Mouse (Mus musculus) spleen, postnatal 10 days (tissue): ENCODE results near the gene Rimbp3.
"Not testable (repeated sequence)": the region's sequence is repeated elsewhere in the genome, so short reads cannot be mapped to it uniquely, and the experiment has no call there.

ENCODE experiments used
- DNase-seq, 2 experiments: peaks; one replicate each; pipeline ENCODE4 v3.0.0; 2021 to 2022; ENCODE audit warnings: low spot score in 2 of 2

Rimbp3 gene

DNA sequence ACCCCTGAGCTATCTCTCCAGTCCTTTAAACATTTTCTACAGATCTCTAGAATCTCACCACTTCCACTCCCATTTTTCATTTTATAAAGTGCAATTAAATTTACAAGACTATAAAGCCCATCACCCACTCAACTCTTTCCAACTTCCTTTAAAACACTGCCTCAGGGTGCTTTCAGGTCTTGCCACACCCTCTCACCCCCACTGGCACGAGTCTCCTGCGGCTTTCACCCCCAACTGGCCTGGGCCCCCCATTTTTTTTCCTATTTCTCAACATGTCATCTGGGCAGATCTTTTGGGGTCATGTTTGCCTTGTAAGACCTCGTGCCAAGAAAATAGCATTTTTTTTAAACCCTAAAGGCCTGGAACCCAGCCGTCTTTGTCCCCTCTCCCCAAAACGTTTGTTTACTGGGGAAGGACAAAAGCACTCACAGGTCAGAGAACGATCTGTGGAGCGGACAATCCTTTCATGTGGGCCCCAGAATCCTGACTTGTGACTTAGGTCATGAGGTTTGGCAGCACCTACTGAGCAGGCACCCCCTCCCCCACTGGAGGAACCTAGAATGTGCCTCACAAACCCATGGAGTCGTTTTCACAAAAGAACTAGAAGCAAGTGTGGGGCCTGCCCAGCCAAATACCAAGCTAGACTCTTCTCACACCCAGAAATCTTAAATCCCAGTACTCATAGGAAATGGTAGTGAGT, 8.7 kb downstream of the Rimbp3 start:
- no peak for DNase-seq

- DNase-seq: no peak
Measured at GRCm38 (mm10) chr16:17220127-17220733, 11.8 kb downstream of the Rimbp3 start.

GRCm38 (mm10) chr16:17222197-17222596, 13.8 kb downstream of the Rimbp3 start:
- DNase-seq: peak; percentile 94 to 99

DNA sequence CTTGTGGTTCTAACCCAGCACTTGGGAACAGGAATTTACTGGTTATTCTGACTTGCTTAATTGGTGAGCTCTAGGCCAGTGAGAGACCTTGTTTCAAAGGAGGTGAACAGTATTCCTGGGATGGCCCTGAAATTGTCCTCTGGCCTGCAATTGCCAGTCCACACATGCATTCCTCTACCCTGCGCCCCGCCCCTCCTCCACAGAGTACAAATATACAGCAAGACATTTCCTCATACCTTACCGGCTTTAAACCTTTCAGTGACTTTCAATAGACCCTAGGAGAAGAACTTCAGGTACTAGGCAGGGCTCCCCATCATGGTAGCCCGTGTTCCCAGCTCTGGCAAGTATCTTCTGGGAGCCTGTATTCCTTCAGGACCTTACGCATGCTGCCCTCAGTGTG, 17.2 kb downstream of the Rimbp3 start:
- DNase-seq: no peak

DNA sequence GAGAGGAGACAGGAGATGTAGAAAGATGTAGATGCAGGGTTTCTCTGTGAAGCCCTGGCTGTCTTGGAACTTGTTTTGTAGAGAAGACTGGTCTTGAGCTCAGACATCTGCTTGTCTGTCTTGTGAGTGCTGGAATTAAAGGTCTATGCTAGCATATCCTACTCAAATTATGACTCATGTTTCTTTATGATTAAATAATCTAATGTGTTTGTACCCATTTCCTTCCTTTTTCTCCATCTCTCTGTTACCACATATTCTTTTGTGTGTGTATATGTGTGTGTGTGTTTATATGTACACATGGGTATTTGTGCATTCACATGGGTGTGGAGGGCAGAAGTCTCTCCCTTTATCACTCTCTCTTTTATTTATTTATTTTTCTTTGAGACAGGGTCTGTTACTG, 18.1 kb downstream of the Rimbp3 start:
- no peak for DNase-seq

DNA sequence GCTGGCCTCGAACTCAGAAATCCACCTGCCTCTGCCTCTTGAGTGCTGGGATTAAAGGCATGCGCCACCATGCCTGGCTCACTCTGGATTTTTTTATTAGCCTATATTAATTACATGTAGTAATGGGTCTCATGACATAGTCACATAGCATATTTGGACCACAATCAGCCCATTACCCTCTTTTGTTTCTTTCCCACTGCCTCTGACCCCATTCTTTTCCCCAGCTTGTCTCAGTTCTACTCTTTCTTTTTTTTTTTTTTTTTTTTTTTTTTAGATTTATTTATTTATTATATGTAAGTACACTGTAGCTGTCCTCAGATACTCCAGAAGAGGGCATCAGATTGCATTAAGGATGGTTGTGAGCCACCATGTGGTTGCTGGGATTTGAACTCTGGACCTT, 23.1 kb downstream of the Rimbp3 start:
- not testable (repeated sequence) for DNase-seq

- DNase-seq: peak; percentile 58 to 87
Measured at GRCm38 (mm10) chr16:17232794-17233701, 24.6 kb downstream of the Rimbp3 start, which contains the start of gene Hic2. Gene Hic2 (plus strand): TSS chr16:17233572.

- DNase-seq: peak; percentile 28 to 45
Measured at GRCm38 (mm10) chr16:17233702-17234498, 25.5 kb downstream of the Rimbp3 start.

DNA sequence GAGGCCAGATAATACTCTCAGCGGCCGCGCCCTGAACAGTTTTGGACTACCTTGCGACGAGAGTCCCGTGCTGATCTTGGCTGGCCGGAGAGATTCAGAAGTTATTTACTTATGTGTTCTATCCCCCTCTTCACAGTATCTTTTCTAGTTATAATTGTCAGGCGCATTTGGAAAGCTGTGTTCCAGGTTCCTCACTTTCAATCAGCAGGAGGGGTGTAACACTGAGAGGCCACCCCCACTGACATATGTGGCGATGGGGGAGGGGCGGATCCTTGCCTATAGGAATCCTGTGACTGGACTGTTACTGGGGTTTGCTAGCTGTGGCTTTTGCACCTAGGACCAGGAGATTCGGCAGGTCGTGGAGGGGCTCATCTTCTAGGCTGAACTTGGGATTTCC, 26.1 kb downstream of the Rimbp3 start:
- no peak for DNase-seq

GRCm38 (mm10) chr16:17234916-17235665, 26.7 kb downstream of the Rimbp3 start:
- no peak for DNase-seq

DNA sequence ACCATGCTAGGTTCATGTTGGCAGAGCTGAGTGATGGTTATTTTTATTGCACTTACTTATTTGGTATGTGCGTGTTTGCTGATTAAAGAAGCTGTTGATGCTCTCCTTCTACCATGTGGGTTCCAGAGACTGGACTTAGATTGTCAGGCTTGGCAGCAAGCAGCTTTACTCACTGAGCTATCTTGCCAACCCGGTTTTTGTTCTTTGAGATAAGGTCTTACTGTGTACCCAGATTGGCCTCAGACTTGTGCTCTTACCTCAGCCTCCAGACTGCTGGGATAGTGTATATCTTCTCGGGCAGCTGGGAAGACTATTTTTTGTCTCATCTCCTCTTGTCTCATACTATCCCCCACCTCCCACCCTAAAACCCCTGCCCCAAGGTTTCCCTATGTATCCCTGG, 29.2 kb downstream of the Rimbp3 start:
- DNase-seq: no peak

- DNase-seq: no peak
Measured at GRCm38 (mm10) chr16:17239409-17239808, 31.0 kb downstream of the Rimbp3 start.

- DNase-seq: no peak
Measured at GRCm38 (mm10) chr16:17243731-17244130, 35.3 kb downstream of the Rimbp3 start.

DNA sequence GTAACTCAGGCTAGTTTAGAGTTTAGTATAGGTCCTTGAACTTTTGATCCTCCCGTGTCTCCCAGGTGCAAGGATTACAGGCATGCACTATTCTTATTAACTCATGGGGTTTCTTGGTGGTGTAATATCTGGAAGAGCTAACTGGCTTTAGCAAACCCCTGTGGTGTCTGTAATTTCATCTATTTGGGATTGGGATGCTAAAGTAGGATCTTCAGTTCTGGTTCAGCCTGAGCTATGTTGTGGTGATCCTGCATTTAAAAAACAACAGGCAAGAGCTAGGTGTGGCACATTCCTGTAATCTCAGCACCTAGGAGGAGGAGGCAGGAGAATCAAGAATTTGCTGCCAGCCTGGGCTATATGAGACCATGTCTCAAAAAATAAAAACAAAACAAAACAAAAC, 36.6 kb downstream of the Rimbp3 start:
- no peak for DNase-seq

DNA sequence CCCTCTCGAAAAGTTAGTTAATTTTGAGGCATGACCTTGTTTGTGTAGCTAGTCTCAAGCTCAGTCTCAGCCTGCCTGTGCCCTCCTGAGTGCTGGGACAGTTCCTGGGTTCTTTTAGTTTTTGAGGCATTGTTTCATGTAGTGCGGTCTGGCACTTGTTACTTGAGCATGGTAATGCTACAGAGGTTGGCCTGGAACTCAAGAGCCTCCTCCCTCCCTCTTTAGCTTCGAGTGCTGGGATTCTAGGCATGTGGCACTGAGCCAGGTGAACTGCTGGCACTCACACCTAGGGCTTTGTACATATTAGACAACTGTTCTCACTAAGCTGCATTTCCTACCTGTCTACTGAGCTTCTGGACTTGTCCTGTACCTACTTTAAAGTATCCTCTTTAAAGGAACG, 39.3 kb downstream of the Rimbp3 start:
- no peak for DNase-seq

DNA sequence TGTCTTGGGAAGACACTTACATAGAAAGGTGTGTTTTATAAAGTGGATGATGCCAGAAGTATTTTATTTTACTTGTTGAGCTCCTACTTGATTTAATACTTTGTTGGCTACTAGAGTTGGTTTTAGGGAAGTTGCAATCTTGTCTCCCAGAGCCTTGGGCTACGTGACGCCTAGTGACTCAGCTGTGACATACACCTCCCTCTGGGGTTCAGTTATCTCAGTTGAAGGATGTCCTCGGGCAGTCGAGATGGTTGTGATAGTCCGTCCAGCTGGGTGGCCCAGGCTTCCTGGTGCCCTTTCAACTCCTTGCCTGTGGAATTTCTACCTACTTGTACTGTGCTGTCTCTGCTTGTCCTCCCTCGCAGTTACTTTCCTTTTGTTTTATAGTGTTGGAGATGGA, 40.7 kb downstream of the Rimbp3 start:
- DNase-seq: no peak

DNA sequence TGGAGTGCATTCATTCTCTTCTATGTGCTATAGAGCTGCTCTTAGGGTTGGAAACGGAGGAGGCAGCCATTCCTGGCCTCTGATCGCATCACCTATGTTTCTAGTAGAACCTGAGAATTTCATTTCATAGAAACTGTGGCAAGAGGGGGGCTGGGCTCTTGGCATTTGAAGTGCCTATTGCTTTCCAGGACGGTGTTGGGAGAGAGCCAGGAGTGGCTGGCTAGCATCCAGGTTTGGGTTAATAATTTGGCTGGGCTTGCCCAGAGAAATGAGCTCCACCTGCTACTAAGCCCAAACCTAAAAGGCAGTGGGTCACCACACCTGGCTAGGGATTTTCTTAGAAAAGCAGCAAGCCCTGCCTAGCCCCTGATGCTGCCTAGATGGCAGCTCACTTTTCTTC, 43.1 kb downstream of the Rimbp3 start:
- DNase-seq: no peak

DNA sequence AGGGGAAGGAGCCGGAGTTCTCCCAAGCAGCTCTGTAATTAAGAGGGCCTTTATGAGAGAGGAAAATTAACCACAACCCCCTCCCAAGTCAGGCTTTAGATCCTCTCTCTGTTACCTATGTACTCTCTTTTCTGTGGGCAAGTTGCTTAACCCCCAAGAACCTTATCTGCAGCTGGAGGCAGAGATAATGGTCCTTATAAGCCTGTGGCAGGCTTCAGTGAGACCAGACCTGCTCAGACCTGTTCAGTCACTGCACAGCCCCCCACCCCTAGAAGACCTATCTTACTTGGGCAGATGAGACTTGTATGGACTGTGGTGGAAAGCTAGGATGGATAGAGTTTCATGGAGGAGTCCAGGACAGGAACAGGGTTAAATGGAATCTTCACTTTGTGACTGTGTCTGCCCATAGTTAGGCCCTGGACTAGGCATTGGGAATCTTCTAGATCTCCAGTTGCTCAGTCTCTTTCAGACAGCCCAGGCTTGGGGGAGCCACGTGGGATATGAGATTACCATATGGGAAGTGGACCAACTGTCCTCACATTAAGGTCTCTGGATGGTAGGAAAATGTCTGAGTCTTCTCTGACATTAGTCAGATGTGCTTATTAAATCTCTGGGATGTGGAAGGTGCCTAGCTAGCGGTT, 43.8 kb downstream of the Rimbp3 start:
- DNase-seq: no peak

DNA sequence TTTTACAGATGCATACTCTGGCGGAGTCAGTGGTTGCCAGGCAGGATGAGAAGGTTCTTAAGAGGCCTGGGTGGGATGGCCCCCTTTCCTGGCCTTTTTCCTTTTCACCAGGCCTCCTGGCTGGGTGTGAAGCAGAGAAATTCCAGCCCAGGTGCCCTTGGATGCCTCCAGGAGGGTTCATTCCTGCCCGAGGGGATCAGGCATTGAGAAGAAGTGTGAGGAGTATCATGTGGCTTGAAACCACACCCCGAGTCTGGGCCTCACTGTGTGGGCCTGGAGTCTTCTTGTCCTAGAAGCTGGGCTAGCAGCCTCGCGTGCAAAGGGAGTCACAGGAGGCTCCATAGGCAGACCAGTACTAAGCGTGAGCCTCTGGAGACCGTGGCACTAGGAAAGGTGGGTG, 44.4 kb downstream of the Rimbp3 start:
- no peak for DNase-seq

- no peak for DNase-seq
Measured at GRCm38 (mm10) chr16:17254005-17254597, 45.7 kb downstream of the Rimbp3 start.
